Mouse (Mus musculus) Patski (cell line): ENCODE results near the gene Cic. TPM values are rescaled to one million over a fixed set of nuclear protein-coding genes. Genes with fewer than 3 reads are reported as not detected.

Source experiments
- ATAC-seq: fragments of 100-300 bp; one replicate; pipeline ENCODE4 v1.8.0; 2021
- CTCF ChIA-PET: fragments of 350-600 bp; sonication (Branson Sonifier 250); formaldehyde crosslinking; loops from one replicate; lab custom pipeline; 2022; ENCODE audit warnings: inconsistent platforms; lab: Charles Lee
- POLR2A ChIA-PET: fragments of 350-600 bp; sonication (Branson Sonifier 250); formaldehyde crosslinking; loops from one replicate; lab custom pipeline; 2022; ENCODE audit warnings: antibody characterized with exemption, inconsistent platforms; lab: Charles Lee
- DNase-seq: peaks from one replicate; pipeline ENCODE4 v3.0.0-alpha.2; 2011; ENCODE audit warnings: low read depth, low spot score
- H3K27me3 ChIP-seq: fragments of 371-371 bp; one replicate; pipeline ENCODE4 v1.5.1; 2021
- CTCF ChIP-seq: fragments of 100-300 bp; IDR thresholded peaks from one replicate; pipeline ENCODE4 v1.5.1; 2021
- in situ Hi-C: fragments of 300-500 bp; cut with MboI; formaldehyde crosslinking; loops from 3 replicates; pipeline ENCODE4 v1.11.1; 2018; ENCODE audit warnings: low pct_unique_long_range_greater_than_20kb, mixed read lengths
- polyA plus RNA-seq: library from polyadenylated mRNA; unstranded; gene quantifications from one replicate; pipeline ENCODE4 v1.2.3, GENCODE M21; 2021

The Cic gene
- polyA plus RNA-seq, 1 experiment from 2014 or later = 138 TPM

GRCm38 (mm10) chr7:25301063-25301462 is 33.6 kb downstream of the Cic start, which contains the start of gene Prr19:
Prr19 (plus strand) TSS chr7:25301411.
- POLR2A ChIA-PET = no interaction called here
- no peak for TF ChIP-seq CTCF

GRCm38 (mm10) chr7:25303003-25303684 is 35.6 kb downstream of the Cic start:
- ChIA-PET POLR2A (no interaction called here), CTCF (interaction anchor here (3.4 kb wide), 1 partner anchor 13 kb away, joined by 14 read pairs; the partner anchor contains the start of gene Megf8)
- in situ Hi-C loops = no loop called here
- no peak for DNase-seq
- ATAC-seq = no peak
- peaks cover 12% of the 10 kb centered on the region for H3K27me3 ChIP-seq
- TF ChIP-seq CTCF = no peak

More at GRCm38 (mm10) chr7:25301063-25301462, 33.6 kb downstream of the Cic start, which contains the start of gene Prr19:
- CTCF ChIA-PET = interaction anchor here (0.8 to 3.4 kb wide), 2 partner anchors 9 to 15 kb away, joined by 3 to 14 read pairs; partner anchors contain the start of gene Megf8
- no peak for ATAC-seq
- H3K27me3 ChIP-seq = peaks cover 4% of the 10 kb centered on the region
- in situ Hi-C loops = no loop called here
- no peak for DNase-seq

DNA sequence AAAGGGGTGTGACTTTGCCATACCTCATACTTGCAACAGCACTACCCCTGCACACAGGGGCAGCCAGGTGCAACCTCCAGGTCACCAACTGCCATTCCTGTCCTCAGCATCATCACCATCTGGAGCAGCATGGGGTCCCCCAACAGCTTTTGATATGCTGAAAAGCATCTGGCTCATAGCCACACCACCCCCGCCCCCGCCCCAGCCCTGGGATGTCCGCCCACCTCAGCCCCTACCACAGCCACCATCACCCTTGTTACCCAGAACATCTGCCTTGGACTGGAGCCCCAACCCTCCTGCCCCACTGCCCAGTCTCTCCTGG is 36.1 kb downstream of the Cic start:
- ChIA-PET CTCF (no interaction called here), POLR2A (no interaction called here)
- peaks cover 12% of the 10 kb centered on the region for H3K27me3 ChIP-seq
- no peak for DNase-seq
- no peak for TF ChIP-seq CTCF
- no peak for ATAC-seq
- in situ Hi-C loops = no loop called here

- TF ChIP-seq CTCF = no peak
- no peak for DNase-seq
- in situ Hi-C loops = no loop called here
- peaks cover 12% of the 10 kb centered on the region for H3K27me3 ChIP-seq
- ChIA-PET POLR2A (no interaction called here), CTCF (interaction anchor here (0.7 to 2.7 kb wide), 3 partner anchors 9 to 64 kb away, joined by 3 to 9 read pairs (median 3); partner anchors contain the start of gene Megf8)
- no peak for ATAC-seq
Measured at GRCm38 (mm10) chr7:25305481-25305880, 38.0 kb downstream of the Cic start.

DNA sequence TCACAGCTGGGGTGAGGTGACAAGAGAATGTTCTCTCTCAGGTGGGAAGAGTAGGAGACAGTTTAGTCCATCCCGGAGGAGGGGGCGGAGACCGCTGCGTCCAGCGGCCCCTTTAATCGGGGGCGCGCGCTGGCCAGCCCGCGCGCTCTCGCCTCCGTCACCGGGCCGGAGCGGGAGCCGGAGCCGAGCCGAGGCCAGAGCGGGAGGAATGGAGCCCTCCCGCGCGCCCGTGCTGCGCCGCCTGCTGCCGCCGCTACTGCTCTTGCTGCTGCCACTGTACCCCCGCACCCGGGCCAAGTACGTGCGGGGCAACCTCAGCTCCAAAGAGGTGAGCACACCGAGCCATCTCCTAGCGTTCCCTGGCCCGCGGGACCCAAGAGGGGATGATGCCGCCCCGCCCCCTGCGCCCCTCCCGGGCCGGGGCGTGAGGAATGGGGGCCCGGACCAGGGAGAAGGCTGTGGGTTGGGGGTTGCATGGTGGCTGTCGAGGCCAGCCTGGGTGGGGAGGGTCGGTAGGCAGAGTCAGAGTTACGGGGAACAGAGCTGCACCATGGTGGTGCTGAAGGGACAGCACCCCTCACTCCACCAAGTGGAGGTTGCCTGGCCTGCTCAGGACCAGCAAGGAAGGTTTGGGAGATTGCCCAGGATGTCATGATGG is 38.6 kb downstream of the Cic start, which contains the start of gene Tmem145:
Gene Tmem145 (plus strand): TSS at position 151 of the 658 bp plus-strand sequence.
- DNase-seq (no peak), ATAC-seq (peak; percentile 59)
- CTCF ChIA-PET = interaction anchor here (1.5 to 2.7 kb wide), 2 partner anchors 8 to 10 kb away, joined by 4 to 9 read pairs; partner anchors contain the start of genes Megf8 and Pafah1b3
- H3K27me3 ChIP-seq = peaks cover 12% of the 10 kb centered on the region
- no peak for TF ChIP-seq CTCF
- POLR2A ChIA-PET = no interaction called here
- in situ Hi-C loops = no loop called here

- ChIA-PET POLR2A (no interaction called here), CTCF (interaction anchor here (1.5 to 2.7 kb wide), 2 partner anchors 9 to 10 kb away, joined by 4 to 9 read pairs; partner anchors contain the start of genes Megf8 and Pafah1b3)
- no peak for DNase-seq
- TF ChIP-seq CTCF = no peak
- peaks cover 12% of the 10 kb centered on the region for H3K27me3 ChIP-seq
- in situ Hi-C loops = no loop called here
- ATAC-seq = no peak
Measured at GRCm38 (mm10) chr7:25306614-25306996, 39.1 kb downstream of the Cic start.

DNA sequence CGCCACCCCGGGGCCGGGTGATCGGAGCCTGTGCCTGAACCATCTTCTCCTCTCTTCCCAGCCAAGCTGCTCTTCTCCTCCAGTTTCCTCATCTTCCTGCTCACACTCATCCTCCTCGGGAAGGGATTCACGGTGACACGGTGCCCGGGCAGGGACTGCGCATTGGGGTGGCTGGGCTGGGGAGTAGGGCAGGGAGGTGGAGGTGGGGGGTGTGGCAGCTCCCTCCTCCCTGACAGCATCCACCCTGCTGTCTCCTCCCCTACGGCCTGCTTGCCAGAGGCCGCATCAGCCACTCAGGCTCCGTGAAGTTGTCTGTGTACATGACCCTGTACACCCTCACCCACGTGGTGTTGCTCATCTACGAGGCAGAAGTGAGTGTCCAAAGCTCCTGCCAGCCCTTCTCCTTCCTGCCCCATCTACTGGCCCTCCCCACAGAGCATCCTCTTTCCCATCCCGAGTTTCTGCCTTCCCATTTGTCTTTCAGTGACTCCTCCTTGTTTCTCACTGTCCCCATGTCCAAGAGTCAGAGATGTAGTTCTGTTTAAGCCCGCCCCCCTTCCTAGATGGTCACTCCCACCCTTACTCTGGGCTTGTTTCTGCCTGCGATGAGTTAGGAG is 41.3 kb downstream of the Cic start:
- ChIA-PET CTCF (no interaction called here), POLR2A (no interaction called here)
- no peak for TF ChIP-seq CTCF
- ATAC-seq (no peak), DNase-seq (no peak)
- in situ Hi-C loops = no loop called here
- H3K27me3 ChIP-seq = peaks cover 12% of the 10 kb centered on the region

- POLR2A ChIA-PET = interaction anchor here (0.7 to 0.9 kb wide), 2 partner anchors 25 to 120 kb away, joined by 3 read pairs; no protein-coding TSS in a partner anchor
- CTCF ChIA-PET = interaction anchor here (1.1 kb wide), 1 partner anchor 8 kb away, joined by 3 read pairs; the partner anchor contains the start of gene Prr19
- peaks cover 7% of the 10 kb centered on the region for H3K27me3 ChIP-seq
- no peak for TF ChIP-seq CTCF
- DNase-seq (no peak), ATAC-seq (no peak)
- in situ Hi-C loops = no loop called here
Measured at GRCm38 (mm10) chr7:25309425-25309824, 41.9 kb downstream of the Cic start.

GRCm38 (mm10) chr7:25311193-25311592 is 43.7 kb downstream of the Cic start:
- peaks cover 7% of the 10 kb centered on the region for H3K27me3 ChIP-seq
- ChIA-PET POLR2A (interaction anchor here (1.0 kb wide), 1 partner anchor 13 kb away, joined by 3 read pairs; the partner anchor contains the start of gene Pafah1b3), CTCF (interaction anchor here (1.2 to 2.0 kb wide), 4 partner anchors 13 to 91 kb away, joined by 3 to 11 read pairs (median 3); partner anchors contain the start of gene Pafah1b3)
- in situ Hi-C loops = loop anchor here (5.0 kb wide), 1 partner anchor 69 kb away; no protein-coding TSS in a partner anchor
- no peak for TF ChIP-seq CTCF
- ATAC-seq (no peak), DNase-seq (no peak)

DNA sequence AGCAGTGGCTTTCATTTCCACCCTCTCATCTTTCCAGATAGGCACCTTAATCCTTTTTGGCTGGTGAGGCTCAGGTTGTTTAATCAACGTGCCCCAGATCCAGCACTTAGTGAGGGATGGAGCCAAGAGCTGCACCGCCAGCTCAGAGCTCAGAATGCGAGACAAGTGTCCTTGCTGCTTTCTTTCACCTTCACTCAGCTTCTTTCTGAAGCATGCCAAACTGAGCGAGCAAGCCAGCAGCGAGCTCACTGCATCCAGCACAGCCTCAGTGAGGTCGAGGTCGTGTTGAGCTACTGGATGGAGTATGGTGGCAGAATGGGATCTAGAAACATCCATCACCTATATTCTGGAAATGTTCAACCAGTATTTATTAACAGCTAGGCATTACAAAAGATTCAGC is 45.8 kb downstream of the Cic start:
- CTCF ChIA-PET = interaction anchor here (1.1 to 1.8 kb wide), 5 partner anchors 10 to 73 kb away, joined by 3 to 8 read pairs (median 3); partner anchors contain the start of gene Pafah1b3
- POLR2A ChIA-PET = interaction anchor here (1.9 kb wide), 1 partner anchor 34 kb away, joined by 4 read pairs; no protein-coding TSS in a partner anchor
- in situ Hi-C loops = loop anchor here (5.0 kb wide), 1 partner anchor 71 kb away; no protein-coding TSS in a partner anchor
- ATAC-seq (no peak), DNase-seq (no peak)
- no peaks in the 10 kb centered on the region for H3K27me3 ChIP-seq
- TF ChIP-seq CTCF = no peak
